Mouse (Mus musculus): ENCODE results near the gene Rpl13a. TPM values are rescaled to one million over a fixed set of nuclear protein-coding genes. Genes with fewer than 3 reads are reported as not detected.

Rpl13a gene
- total RNA-seq, 2 experiments from 2014 or later = 742 to 866 TPM

DNA sequence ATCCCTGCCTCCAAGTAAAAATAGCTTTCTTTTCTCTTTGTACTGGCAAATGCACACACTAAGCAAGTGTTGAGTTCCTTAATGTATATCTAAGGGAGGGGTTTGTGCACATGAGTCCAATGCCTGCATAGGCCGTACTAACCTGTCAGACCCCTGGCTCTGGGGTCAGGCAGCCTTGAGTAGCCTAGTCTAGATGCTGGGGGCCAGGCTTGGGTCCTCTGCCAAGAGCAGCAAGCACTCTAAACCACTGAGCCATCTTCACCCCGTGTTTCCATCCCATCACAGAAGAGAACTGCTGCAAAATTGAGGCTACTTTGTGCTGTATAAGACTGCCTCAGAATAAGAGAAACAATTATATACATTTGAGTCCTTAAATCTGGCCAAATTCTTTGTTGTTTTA lies 50.7 kb downstream of the Rpl13a start:
- DNase-seq = no peak
- intact Hi-C loops (cut with DNase I; ENCODE audit: low total_unique reads) = loop anchor here (2.0 kb wide), 1 partner anchor 59 kb away; the partner anchor contains the start of genes Flt3l and Gm45713

DNA sequence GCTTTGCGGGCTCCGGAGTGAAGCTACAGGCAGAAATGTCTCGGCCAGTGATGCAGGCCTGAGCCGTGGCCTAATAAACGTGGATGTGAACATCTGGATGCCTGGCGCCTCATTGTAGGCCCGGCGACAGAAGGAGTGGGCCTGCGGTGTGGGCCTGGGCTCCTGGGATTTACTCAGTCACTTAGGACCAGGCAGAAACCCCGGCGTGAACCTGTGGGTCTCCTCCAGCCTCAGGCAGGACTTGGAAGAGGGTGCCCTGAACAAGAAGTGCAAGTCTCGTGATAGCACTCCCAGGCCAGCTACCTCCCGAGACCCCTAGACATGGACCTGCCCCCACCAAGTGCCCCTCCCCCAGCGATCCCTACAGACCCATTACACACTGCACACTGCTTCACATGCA lies 51.2 kb downstream of the Rpl13a start:
- intact Hi-C loops (cut with DNase I; ENCODE audit: low total_unique reads) = no loop called here
- DNase-seq = no peak

- intact Hi-C loops (cut with DNase I; ENCODE audit: low total_unique reads) = no loop called here
- no peak for DNase-seq
These were observed 52.1 kb downstream of the Rpl13a start for GRCm38 (mm10) chr7:45076501-45076900.

Small RNA genes within 50 kb of the gene (microRNA-seq; reads per million reads assigned to microRNA genes)
- 429 to 434 reads per million in 2 experiments for gene Mir150
- gene Mir5121 = 10.5 to 11.2 reads per million in 2 experiments
- gene Mir7055 = 0 reads per million in 2 experiments

Other genes with a start within 250 kb of the Rpl13a start
- gene Med25, start 236.0 kb downstream of the Rpl13a start, total RNA-seq (2021) = 10 to 100 TPM; 48.0 to 49.7 TPM
- 10 to 100 TPM; 18.8 to 23.4 TPM for gene Fuz, start 232.7 kb downstream of the Rpl13a start, total RNA-seq (2021)
- gene Ap2a1, start 199.3 kb downstream of the Rpl13a start, total RNA-seq (2021) = 10 to 100 TPM; 55.4 to 60.8 TPM
- not detected for gene Tsks, start 185.6 kb downstream of the Rpl13a start, total RNA-seq (2021)
- 1 to 10 TPM; 2.3 to 2.7 TPM for gene Cpt1c, start 153.9 kb downstream of the Rpl13a start, total RNA-seq (2021)
- 100 to 1,000 TPM; 144 to 227 TPM for gene Prmt1, start 142.2 kb downstream of the Rpl13a start, total RNA-seq (2021)
- 10 to 100 TPM; 20.0 to 22.2 TPM for gene Irf3, start 131.1 kb downstream of the Rpl13a start, total RNA-seq (2021)
- 10 to 100 TPM in 1 of 2 experiments, 1 to 10 TPM in 1; 10.0 to 10.6 TPM for gene Bcl2l12, start 130.0 kb downstream of the Rpl13a start, total RNA-seq (2021)
- 10 to 100 TPM; 35.6 to 40.1 TPM for gene Scaf1, start 112.4 kb downstream of the Rpl13a start, total RNA-seq (2021)
- 10 to 100 TPM; 43.1 to 53.1 TPM for gene Rras, start 110.8 kb downstream of the Rpl13a start, total RNA-seq (2021)
- 10 to 100 TPM; 17.9 to 29.6 TPM for gene Prr12, start 75.9 kb downstream of the Rpl13a start, total RNA-seq (2021)
- 10 to 100 TPM; 34.3 to 35.2 TPM for gene Nosip, start 66.3 kb downstream of the Rpl13a start, total RNA-seq (2021)
- 1 to 10 TPM; 7.2 to 7.6 TPM for gene Prrg2, start 66.1 kb downstream of the Rpl13a start, total RNA-seq (2021)
- gene Rcn3, start 36.5 kb downstream of the Rpl13a start, total RNA-seq (2021) = 10 to 100 TPM; 57.2 to 80.5 TPM
- 10 to 100 TPM; 62.5 to 64.4 TPM for gene Fcgrt, start 24.9 kb downstream of the Rpl13a start, total RNA-seq (2021)
- 100 to 1,000 TPM; 599 to 696 TPM for gene Rps11, start 4.3 kb downstream of the Rpl13a start, total RNA-seq (2021)
- gene Gm45713, start 7.5 kb upstream of the Rpl13a start, total RNA-seq (2021) = not detected
- gene Flt3l, start 7.7 kb upstream of the Rpl13a start, total RNA-seq (2021) = 1 to 10 TPM; 1.9 to 2.5 TPM
- gene Pih1d1, start 25.5 kb upstream of the Rpl13a start, total RNA-seq (2021) = 10 to 100 TPM; 40.0 to 42.4 TPM
- 10 to 100 TPM; 21.4 to 23.2 TPM for gene Aldh16a1, start 25.8 kb upstream of the Rpl13a start, total RNA-seq (2021)
- gene Slc17a7, start 35.2 kb upstream of the Rpl13a start, total RNA-seq (2021) = 1 to 10 TPM; 3.6 to 4.3 TPM
- gene Gfy, start 50.8 kb upstream of the Rpl13a start, total RNA-seq (2021) = under 1 TPM; 0.16 to 0.23 TPM
- not detected for gene Pth2, start 52.2 kb upstream of the Rpl13a start, total RNA-seq (2021)
- 1 to 10 TPM; 2.1 to 2.6 TPM for gene Ccdc155, start 76.1 kb upstream of the Rpl13a start, total RNA-seq (2021)
- not detected for gene Dkkl1, start 83.4 kb upstream of the Rpl13a start, total RNA-seq (2021)
- 10 to 100 TPM in 1 of 2 experiments, 1 to 10 TPM in 1; 7.1 to 10.9 TPM for gene Tead2, start 87.0 kb upstream of the Rpl13a start, total RNA-seq (2021)
- 1 to 10 TPM; 1.4 to 1.5 TPM for gene Cd37, start 110.4 kb upstream of the Rpl13a start, total RNA-seq (2021)
- not detected for gene Slc6a16, start 112.3 kb upstream of the Rpl13a start, total RNA-seq (2021)
- gene Slc6a21, start 148.8 kb upstream of the Rpl13a start, total RNA-seq (2021) = not detected
- gene Trpm4, start 205.0 kb upstream of the Rpl13a start, total RNA-seq (2021) = 10 to 100 TPM; 23.5 to 24.5 TPM
- gene Hrc, start 206.5 kb upstream of the Rpl13a start, total RNA-seq (2021) = 100 to 1,000 TPM; 711 to 744 TPM
- gene Ppfia3, start 238.3 kb upstream of the Rpl13a start, total RNA-seq (2021) = under 1 TPM; 0.69 to 0.78 TPM
- 1 to 10 TPM in 1 of 2 experiments, under 1 TPM in 1; 0.49 to 1.6 TPM for gene Lin7b, start 241.8 kb upstream of the Rpl13a start, total RNA-seq (2021)

Data from gastrocnemius, postnatal 14 days (tissue).